Mouse (Mus musculus) hindbrain, embryonic 10.5 days (tissue): Measurements from ENCODE around the gene Hfm1. TPM values are rescaled to one million over a fixed set of nuclear protein-coding genes. Genes with fewer than 3 reads are reported as not detected.

Source experiments
- DNase-seq: peaks from one replicate; pipeline ENCODE4 v3.0.0-alpha.2; 2017; ENCODE audit warnings: low spot score
- H3K27ac ChIP-seq: fragments of 300-500 bp; sonication (generic); 2 replicates; pipeline ENCODE4 v1.5.1; 2016; ENCODE audit warnings: mild to moderate bottlenecking, moderate library complexity
- H3K27me3 ChIP-seq: fragments of 300-500 bp; sonication (generic); 2 replicates; pipeline ENCODE4 v1.6.1; 2016; ENCODE audit warnings: mild to moderate bottlenecking; ENCODE audit not compliant: poor library complexity, insufficient read depth, severe bottlenecking
- H3K36me3 ChIP-seq: fragments of 300-500 bp; sonication (generic); 2 replicates; pipeline ENCODE4 v1.6.1; 2016; ENCODE audit warnings: mild to moderate bottlenecking, moderate library complexity
- H3K4me1 ChIP-seq: fragments of 300-500 bp; sonication (generic); replicated peaks from 2 replicates; pipeline ENCODE4 v1.6.1; 2016; ENCODE audit warnings: mild to moderate bottlenecking
- H3K4me3 ChIP-seq: fragments of 300-500 bp; sonication (generic); 2 replicates; pipeline ENCODE4 v1.5.1; 2016; ENCODE audit warnings: mild to moderate bottlenecking, moderate library complexity
- H3K9me3 ChIP-seq: fragments of 300-500 bp; sonication (generic); 2 replicates; pipeline ENCODE4 v1.6.1; 2016; ENCODE audit warnings: mild to moderate bottlenecking, moderate library complexity
- WGBS: fragments of 180-500 bp; shearing (Covaris S2); methylation state at CpG from one replicate; pipeline ENCODE4 v1.1.7; 2016; 5-methylcytosine and 5-hydroxymethylcytosine counted together
- polyA plus RNA-seq: library from polyadenylated mRNA; unstranded; fragments of >200 nt; fragmentation: Nextera tagmentation; extraction: Ambion mirVana; gene quantifications from 2 replicates; pipeline ENCODE4 v1.2.1, GENCODE M21; 2016

Hfm1 gene
- polyA plus RNA-seq, 1 experiment from 2014 or later, result 3.6 TPM

GRCm38 (mm10) chr5:106790496-106791240 lies 135.5 kb downstream of the Hfm1 start:
- H3K36me3 ChIP-seq, result no peaks in the 10 kb centered on the region
- 46% methylated on average over 5 of the region's 5 CpGs for WGBS
- 0 out of 2 replicates have a peak, but pooled peaks cover 6% of the 10 kb centered on the region for H3K4me1 ChIP-seq
- no peak overlapping the region for H3K4me3 ChIP-seq
- DNase-seq, result no peak
- H3K27ac ChIP-seq, result no peak overlapping the region
- 0 out of 2 replicates have a peak, but pooled peaks cover 4% of the 10 kb centered on the region for H3K27me3 ChIP-seq
- H3K9me3 ChIP-seq, result no peaks in the 10 kb centered on the region

Other genes with a start within 250 kb of the Hfm1 start
- gene Zfp644, start 229.0 kb downstream of the Hfm1 start, polyA plus RNA-seq, result 55.1 and 59.0 TPM in 2 replicates
- 40.2 and 62.9 TPM in 2 replicates for gene Cdc7, start 38.0 kb upstream of the Hfm1 start, polyA plus RNA-seq